Mouse (Mus musculus) megakaryocyte, adult 5-6 weeks (primary cell): ENCODE measurements around the gene Tmem237. TPM values are rescaled to one million over a fixed set of nuclear protein-coding genes. Genes with fewer than 3 reads are reported as not detected.

ENCODE experiments used
- ATAC-seq: 2 replicates; pipeline ENCODE4 v1.8.0; 2016; ENCODE audit warnings: mild to moderate bottlenecking, inconsistent platforms; ENCODE audit not compliant: poor library complexity, severe bottlenecking
- total RNA-seq, 2 experiments: library from RNA; stranded (forward) in 1 of 2; stranded (reverse) in 1 of 2; fragments of 153-499, 151-499 nt in 1 of 2; fragments of 221-1000, 200-1000 nt in 1 of 2; gene quantifications; 2 replicates each; pipeline versions ENCODE4 v1.2.3 to v1.2.4; 2015 to 2017

Gene Tmem237
- total RNA-seq, 2 experiments from 2014 or later: 5.8 to 11.0 TPM

DNA sequence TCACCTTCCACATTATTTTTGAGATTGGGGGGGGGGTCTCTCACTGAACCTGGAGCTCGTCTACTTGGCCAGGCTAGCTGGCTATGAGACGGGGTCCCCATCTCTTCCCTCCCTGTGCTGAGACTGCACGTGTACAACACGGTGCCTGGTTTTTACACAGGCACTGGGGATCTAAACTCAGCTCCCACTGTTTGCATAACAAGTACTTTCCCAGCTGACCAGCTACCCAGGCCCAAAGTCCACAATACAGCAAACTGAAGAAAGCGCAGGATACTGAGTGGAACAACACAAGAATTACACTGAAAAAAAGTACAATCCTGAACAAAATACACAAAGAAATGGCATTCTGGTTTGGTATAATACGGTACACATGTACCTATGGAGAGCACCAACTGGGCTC, 18.1 kb downstream of the Tmem237 start:
- ATAC-seq: no peak

- no peak for ATAC-seq
Observed at GRCm38 (mm10) chr1:59101020-59101419, 19.2 kb downstream of the Tmem237 start.

DNA sequence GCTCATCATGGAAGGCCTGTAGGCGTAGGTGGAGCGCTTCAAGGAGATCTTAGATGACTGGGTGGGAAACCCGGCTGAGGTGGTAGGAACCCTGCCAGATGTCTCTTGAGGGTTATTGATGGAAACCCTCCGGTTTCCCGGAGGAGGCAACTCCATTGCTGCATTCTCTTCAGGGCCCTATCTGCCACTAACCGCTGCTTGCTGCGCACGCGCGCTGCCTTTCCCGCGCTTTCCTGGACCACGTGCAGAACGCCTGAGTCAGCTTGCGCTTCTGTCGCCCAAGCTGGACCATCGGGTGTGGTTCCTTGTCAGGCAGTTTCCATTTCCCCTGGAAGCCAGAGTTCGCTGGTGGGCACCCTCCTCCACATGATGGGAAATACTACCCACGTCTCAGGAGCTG, 25.5 kb downstream of the Tmem237 start, which contains the start of gene C2cd6:
C2cd6 (minus strand) TSS at position 196 of the 400 bp plus-strand sequence.
- no peak for ATAC-seq

DNA sequence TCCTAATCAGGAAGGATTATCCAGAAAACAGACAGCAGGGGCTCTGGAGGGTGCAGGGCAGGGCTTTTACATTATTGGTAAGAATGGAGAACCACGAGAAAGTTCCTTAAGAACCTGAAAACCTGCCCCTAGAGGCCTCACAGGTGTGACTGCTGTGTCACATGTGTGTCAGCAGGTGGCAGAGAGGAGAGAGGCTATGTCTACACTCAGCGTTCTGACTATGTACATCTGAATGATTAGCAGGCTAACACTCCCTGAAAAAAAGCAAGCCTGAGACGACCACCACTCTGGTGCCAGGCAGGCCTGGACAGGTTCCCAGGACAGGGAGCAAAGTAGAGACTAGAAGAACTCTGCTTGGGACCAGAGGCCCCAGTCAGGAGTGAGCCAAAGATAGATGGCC, 49.3 kb downstream of the Tmem237 start:
- ATAC-seq: no peak

- ATAC-seq: no peak
Observed at GRCm38 (mm10) chr1:59067976-59068375, 52.2 kb downstream of the Tmem237 start.

- ATAC-seq: no peak
Observed at GRCm38 (mm10) chr1:59063697-59064096, 56.5 kb downstream of the Tmem237 start.

DNA sequence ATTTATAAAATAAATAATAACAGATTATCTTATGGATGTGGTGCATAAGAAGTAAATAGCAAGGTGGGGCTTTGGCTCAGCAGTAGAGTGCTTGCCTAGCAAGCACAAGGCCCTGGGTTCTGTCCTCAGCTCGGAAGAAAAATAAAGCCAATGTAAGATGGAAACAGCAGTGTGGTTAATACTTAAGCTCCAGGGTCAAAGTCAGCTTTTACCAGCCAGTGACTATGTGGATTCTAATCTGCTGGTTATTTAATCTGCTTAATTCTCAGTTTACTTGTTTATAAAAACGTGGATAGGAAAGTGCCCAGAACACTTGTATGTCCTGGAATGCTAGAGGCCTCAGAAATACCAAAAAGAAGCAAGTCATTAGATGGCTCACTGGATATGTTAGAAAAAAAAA, 63.3 kb downstream of the Tmem237 start:
- no peak for ATAC-seq

DNA sequence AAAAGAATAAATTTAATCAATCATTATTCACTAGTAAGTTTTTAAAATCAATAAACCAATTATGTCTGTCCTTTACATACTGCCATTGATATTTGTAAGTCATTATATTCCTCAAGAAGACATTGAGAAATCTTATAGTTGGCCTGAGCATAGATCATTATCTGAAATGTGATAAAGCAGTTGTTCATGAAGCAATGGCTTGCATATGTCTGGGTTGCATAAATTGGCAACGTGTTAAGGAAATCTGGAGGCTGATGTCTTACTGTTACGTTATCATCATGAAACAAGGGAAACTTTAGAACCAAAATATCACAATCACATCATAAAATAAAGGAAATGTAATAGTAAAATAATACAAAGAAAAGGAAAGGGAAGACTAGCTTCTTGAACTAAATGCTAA, 68.9 kb downstream of the Tmem237 start:
- no peak for ATAC-seq

Other genes starting within 250 kb of the Tmem237 start
- gene Trak2, start 147.0 kb downstream of the Tmem237 start, total RNA-seq (2015): 24.1 and 29.6 TPM in 2 replicates
- 22.2 and 32.9 TPM in 2 replicates for gene Trak2, start 147.0 kb downstream of the Tmem237 start, total RNA-seq (2017)
- 18.5 and 19.1 TPM in 2 replicates for gene Stradb, start 146.9 kb downstream of the Tmem237 start, total RNA-seq (2015)
- 8.3 and 8.6 TPM in 2 replicates for gene Stradb, start 146.9 kb downstream of the Tmem237 start, total RNA-seq (2017)
- gene C2cd6, start 25.5 kb downstream of the Tmem237 start, total RNA-seq (2015): not detected in 2 replicates
- not detected in 2 replicates for gene C2cd6, start 25.5 kb downstream of the Tmem237 start, total RNA-seq (2017)
- 0.11 TPM in 1 of 2 replicates, not detected in the other for gene Mpp4, start 43.0 kb upstream of the Tmem237 start, total RNA-seq (2015)
- not detected in 2 replicates for gene Mpp4, start 43.0 kb upstream of the Tmem237 start, total RNA-seq (2017)
- 2.1 and 3.1 TPM in 2 replicates for gene Als2, start 116.8 kb upstream of the Tmem237 start, total RNA-seq (2015)
- 4.8 and 5.1 TPM in 2 replicates for gene Als2, start 116.8 kb upstream of the Tmem237 start, total RNA-seq (2017)
- gene Cdk15, start 136.5 kb upstream of the Tmem237 start, total RNA-seq (2015): not detected in 2 replicates
- not detected in 2 replicates for gene Cdk15, start 136.5 kb upstream of the Tmem237 start, total RNA-seq (2017)